Mouse (Mus musculus): ENCODE measurements around the gene Pla2g1b. TPM values are rescaled to one million over a fixed set of nuclear protein-coding genes. Genes with fewer than 3 reads are reported as not detected.
"Not testable (repeated sequence)": the region's sequence is repeated elsewhere in the genome, so short reads cannot be mapped to it uniquely, and the experiment has no call there.

Pla2g1b gene
- polyA plus RNA-seq, 1 experiment, result not detected

- DNase-seq (ENCODE audit: extremely low spot score in 1 of 2, low spot score in 1 of 2), result peak; percentile 92 to 95
These were observed 18.2 kb downstream of the Pla2g1b start, which contains the start of gene Sirt4 for GRCm38 (mm10) chr5:115483947-115484920. Gene Sirt4, minus strand, starts transcription at chr5:115484725.

- DNase-seq (ENCODE audit: extremely low spot score in 1 of 2, low spot score in 1 of 2), result no peak
These were observed 18.9 kb downstream of the Pla2g1b start for GRCm38 (mm10) chr5:115484996-115485395.

GRCm38 (mm10) chr5:115485489-115486205, 19.6 kb downstream of the Pla2g1b start:
- DNase-seq (ENCODE audit: extremely low spot score in 1 of 2, low spot score in 1 of 2), result no peak

GRCm38 (mm10) chr5:115486726-115487125, 20.7 kb downstream of the Pla2g1b start:
- DNase-seq (ENCODE audit: extremely low spot score in 1 of 2, low spot score in 1 of 2), result no peak

GRCm38 (mm10) chr5:115487353-115487752, 21.3 kb downstream of the Pla2g1b start:
- no peak for DNase-seq (ENCODE audit: extremely low spot score in 1 of 2, low spot score in 1 of 2)

- DNase-seq (ENCODE audit: extremely low spot score in 1 of 2, low spot score in 1 of 2), result no peak
These were observed 22.0 kb downstream of the Pla2g1b start for GRCm38 (mm10) chr5:115487942-115488580.

GRCm38 (mm10) chr5:115488841-115489698, 23.0 kb downstream of the Pla2g1b start:
- peak; percentile 71 to 85 for DNase-seq (ENCODE audit: extremely low spot score in 1 of 2, low spot score in 1 of 2)

- peak; percentile 75 to 88 for DNase-seq (ENCODE audit: extremely low spot score in 1 of 2, low spot score in 1 of 2)
These were observed 23.9 kb downstream of the Pla2g1b start for GRCm38 (mm10) chr5:115489699-115490637.

GRCm38 (mm10) chr5:115490638-115491000, 24.6 kb downstream of the Pla2g1b start:
- DNase-seq (ENCODE audit: extremely low spot score in 1 of 2, low spot score in 1 of 2), result no peak

- DNase-seq (ENCODE audit: extremely low spot score in 1 of 2, low spot score in 1 of 2), result no peak
These were observed 25.0 kb downstream of the Pla2g1b start for GRCm38 (mm10) chr5:115491076-115491475.

GRCm38 (mm10) chr5:115491771-115492322, 25.8 kb downstream of the Pla2g1b start:
- no peak for DNase-seq (ENCODE audit: extremely low spot score in 1 of 2, low spot score in 1 of 2)

GRCm38 (mm10) chr5:115492711-115493335, 26.8 kb downstream of the Pla2g1b start:
- no peak for DNase-seq (ENCODE audit: extremely low spot score in 1 of 2, low spot score in 1 of 2)

- no peak for DNase-seq (ENCODE audit: extremely low spot score in 1 of 2, low spot score in 1 of 2)
These were observed 27.4 kb downstream of the Pla2g1b start for GRCm38 (mm10) chr5:115493441-115493840.

- not testable (repeated sequence) for DNase-seq (ENCODE audit: extremely low spot score in 1 of 2, low spot score in 1 of 2)
These were observed 29.6 kb downstream of the Pla2g1b start for GRCm38 (mm10) chr5:115495618-115496017.

GRCm38 (mm10) chr5:115497033-115497432, 31.0 kb downstream of the Pla2g1b start:
- peak in 1 of 2 experiments; percentile 49 for DNase-seq (ENCODE audit: extremely low spot score in 1 of 2, low spot score in 1 of 2)

- DNase-seq (ENCODE audit: extremely low spot score in 1 of 2, low spot score in 1 of 2), result no peak
These were observed 32.5 kb downstream of the Pla2g1b start for GRCm38 (mm10) chr5:115498307-115499240.

- DNase-seq (ENCODE audit: extremely low spot score in 1 of 2, low spot score in 1 of 2), result no peak
These were observed 34.4 kb downstream of the Pla2g1b start for GRCm38 (mm10) chr5:115500383-115500935.

Data from frontal cortex, adult 2 months (tissue).